Mouse (Mus musculus) G1E (cell line): ENCODE measurements around the gene Il1f10.

ENCODE experiments used
- CTCF ChIP-seq: IDR thresholded peaks from 2 replicates; pipeline ENCODE4 v1.5.1; 2012; ENCODE audit warnings: low read depth, low read length, inconsistent platforms, mixed read lengths
- GATA1 ChIP-seq: IDR thresholded peaks from 2 replicates; pipeline ENCODE4 v1.6.1; 2012; ENCODE audit warnings: borderline replicate concordance, low read length, inconsistent platforms, mixed read lengths
- TAL1 ChIP-seq: conservative IDR thresholded peaks from 2 replicates; pipeline ENCODE4 v1.6.1; 2012; ENCODE audit warnings: low read depth, low read length, inconsistent platforms, mixed read lengths

GRCm38 (mm10) chr2:24273619-24274018 lies 17.4 kb upstream of the Il1f10 start:
- no peak for TF ChIP-seq CTCF
- no peak for TF ChIP-seq TAL1
- TF ChIP-seq GATA1 = no peak
